Mouse (Mus musculus): Measurements from ENCODE around the gene Gucy2f. TPM values are rescaled to one million over a fixed set of nuclear protein-coding genes. Genes with fewer than 3 reads are reported as not detected.

The Gucy2f gene
- polyA plus RNA-seq, 1 experiment: not detected

DNA sequence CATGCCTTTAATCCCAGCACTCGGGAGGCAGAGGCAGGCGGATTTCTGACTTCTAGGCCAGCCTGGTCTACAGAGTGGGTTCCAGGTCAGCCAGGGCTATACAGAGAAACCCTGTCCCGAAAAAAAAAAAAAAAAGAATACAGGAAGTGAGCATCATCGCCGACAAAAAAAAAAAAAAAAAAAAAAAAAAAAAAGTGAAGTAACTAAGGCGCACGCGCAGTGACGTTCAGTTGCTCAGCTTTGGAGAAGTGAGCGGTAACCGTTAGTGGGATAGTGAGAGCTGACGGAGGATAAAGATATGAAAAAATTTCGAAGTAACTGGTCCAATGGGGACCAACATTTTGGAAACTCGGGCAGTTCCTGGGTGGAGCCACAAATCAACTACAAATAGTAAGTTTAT lies 29.8 kb upstream of the Gucy2f start, which contains the start of gene Nxt2:
TSS of gene Nxt2 (plus strand) at position 229 of the 400 bp plus-strand sequence.
- WGBS: 84% methylated on average over 14 of the region's 14 CpGs

DNA sequence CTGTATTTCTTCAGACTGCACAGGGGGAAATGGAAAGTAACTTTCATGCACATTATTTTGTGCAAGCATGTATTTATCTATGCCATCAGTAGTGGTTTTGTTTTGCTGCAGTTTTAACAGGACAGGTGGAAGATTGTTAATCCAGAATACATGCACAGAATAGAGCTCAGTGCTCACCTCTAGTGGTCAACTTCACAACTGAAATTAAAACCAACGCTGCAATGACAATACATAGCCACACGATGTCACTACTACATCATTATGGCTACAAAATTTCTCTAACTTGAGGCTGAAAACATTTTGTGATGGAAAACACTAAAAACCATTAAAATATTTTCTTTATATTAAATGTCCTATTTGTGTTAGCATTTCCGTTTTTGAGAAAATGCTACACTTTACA lies 3.6 kb upstream of the Gucy2f start:
- no peaks in the 10 kb centered on the region for H3K36me3 ChIP-seq (ENCODE audit: control insufficient read depth, insufficient read depth, low read length)
- H3K27me3 ChIP-seq (ENCODE audit: control insufficient read depth, insufficient read depth, low read length): no peaks in the 10 kb centered on the region
- H3K4me1 ChIP-seq (ENCODE audit: control insufficient read depth, insufficient read depth, insufficient read length, low read length): no peaks in the 10 kb centered on the region
- WGBS: 6% methylated on average over 3 of the region's 3 CpGs
- H3K4me3 ChIP-seq (ENCODE audit: low read depth, low read length): no peak overlapping the region
- TF ChIP-seq CTCF (IDR thresholded peaks at IDR 0.05; ENCODE audit: extremely low read depth, insufficient read length, insufficient replicate concordance, low read depth, low read length) (no peak), POLR2A (IDR thresholded peaks at IDR 0.05; ENCODE audit: low read depth, low read length) (no peak)
- no peak overlapping the region for H3K27ac ChIP-seq (ENCODE audit: insufficient read depth, low read depth, low read length)

More for the DNA sequence above, 29.8 kb upstream of the Gucy2f start, which contains the start of gene Nxt2:
- peak within 1 kb of the TSS; percentile 35; the same call in 1 of the 2 replicates for H3K4me3 ChIP-seq (ENCODE audit: low read depth, low read length)
- H3K4me1 ChIP-seq (ENCODE audit: control insufficient read depth, insufficient read depth, insufficient read length, low read length): no peaks in the 10 kb centered on the region
- TF ChIP-seq POLR2A (IDR thresholded peaks at IDR 0.05; ENCODE audit: low read depth, low read length) (no peak), CTCF (IDR thresholded peaks at IDR 0.05; ENCODE audit: extremely low read depth, insufficient read length, insufficient replicate concordance, low read depth, low read length) (no peak)
- H3K36me3 ChIP-seq (ENCODE audit: control insufficient read depth, insufficient read depth, low read length): no peaks in the 10 kb centered on the region
- peak within 1 kb of the TSS; percentile 49; the same call in 1 of the 2 replicates for H3K27ac ChIP-seq (ENCODE audit: insufficient read depth, low read depth, low read length)
- H3K27me3 ChIP-seq (ENCODE audit: control insufficient read depth, insufficient read depth, low read length): no peaks in the 10 kb centered on the region

DNA sequence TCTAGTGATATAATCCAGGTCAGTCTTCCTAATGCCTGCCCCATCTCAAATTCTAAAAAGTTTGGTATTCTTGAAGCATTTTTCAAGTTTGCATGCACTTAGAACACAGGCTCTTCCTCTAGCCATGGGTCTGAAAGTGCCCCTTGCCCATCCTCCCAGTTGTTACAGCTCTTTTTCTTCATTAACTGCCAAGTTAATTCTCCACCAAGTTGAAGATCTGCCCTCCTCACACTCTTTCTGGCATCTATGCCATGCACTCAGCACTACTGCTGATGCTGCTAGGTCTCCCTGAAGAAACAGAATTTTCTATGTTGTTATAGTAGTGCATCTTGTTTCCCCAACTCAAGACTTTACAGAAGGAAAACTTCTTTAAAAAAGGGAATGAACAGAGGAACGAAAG lies 1.2 kb downstream of the Gucy2f start:
- TF ChIP-seq POLR2A (IDR thresholded peaks at IDR 0.05; ENCODE audit: low read depth, low read length): no peak
- no peak for TF ChIP-seq CTCF (IDR thresholded peaks at IDR 0.05; ENCODE audit: extremely low read depth, insufficient read length, insufficient replicate concordance, low read depth, low read length)
- no peaks in the 10 kb centered on the region for H3K36me3 ChIP-seq (ENCODE audit: control insufficient read depth, insufficient read depth, low read length)
- no peak overlapping the region for H3K4me3 ChIP-seq (ENCODE audit: low read depth, low read length)
- no peaks in the 10 kb centered on the region for H3K27me3 ChIP-seq (ENCODE audit: control insufficient read depth, insufficient read depth, low read length)
- H3K4me1 ChIP-seq (ENCODE audit: control insufficient read depth, insufficient read depth, insufficient read length, low read length): no peaks in the 10 kb centered on the region
- 77% methylated on average over 1 of the region's 1 CpGs for WGBS
- H3K27ac ChIP-seq (ENCODE audit: insufficient read depth, low read depth, low read length): no peak overlapping the region

DNA sequence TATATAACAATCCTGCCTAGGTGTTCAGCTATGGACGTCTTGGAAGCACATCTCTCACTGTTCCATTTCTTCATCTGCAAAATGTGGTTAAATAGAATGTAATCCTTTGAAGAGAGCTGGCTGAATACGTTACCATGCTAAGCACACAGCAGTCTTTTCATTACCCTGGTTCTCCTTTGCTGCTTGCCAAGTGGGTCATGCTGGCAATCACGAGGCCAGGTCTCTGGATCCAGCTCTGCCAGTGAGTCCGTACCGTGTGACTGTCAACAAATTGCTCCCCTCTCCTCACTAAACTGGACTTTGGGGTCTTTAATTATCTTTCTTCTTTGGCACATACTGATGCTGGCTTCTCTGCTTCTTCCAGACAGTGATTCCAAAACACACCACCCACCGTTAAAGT lies 2.3 kb downstream of the Gucy2f start:
- H3K4me1 ChIP-seq (ENCODE audit: control insufficient read depth, insufficient read depth, insufficient read length, low read length): no peaks in the 10 kb centered on the region
- H3K27ac ChIP-seq (ENCODE audit: insufficient read depth, low read depth, low read length): no peak overlapping the region
- TF ChIP-seq CTCF (IDR thresholded peaks at IDR 0.05; ENCODE audit: extremely low read depth, insufficient read length, insufficient replicate concordance, low read depth, low read length): no peak
- no peak for TF ChIP-seq POLR2A (IDR thresholded peaks at IDR 0.05; ENCODE audit: low read depth, low read length)
- 62% methylated on average over 6 of the region's 6 CpGs for WGBS
- H3K36me3 ChIP-seq (ENCODE audit: control insufficient read depth, insufficient read depth, low read length): no peaks in the 10 kb centered on the region
- H3K27me3 ChIP-seq (ENCODE audit: control insufficient read depth, insufficient read depth, low read length): no peaks in the 10 kb centered on the region
- H3K4me3 ChIP-seq (ENCODE audit: low read depth, low read length): no peak overlapping the region

DNA sequence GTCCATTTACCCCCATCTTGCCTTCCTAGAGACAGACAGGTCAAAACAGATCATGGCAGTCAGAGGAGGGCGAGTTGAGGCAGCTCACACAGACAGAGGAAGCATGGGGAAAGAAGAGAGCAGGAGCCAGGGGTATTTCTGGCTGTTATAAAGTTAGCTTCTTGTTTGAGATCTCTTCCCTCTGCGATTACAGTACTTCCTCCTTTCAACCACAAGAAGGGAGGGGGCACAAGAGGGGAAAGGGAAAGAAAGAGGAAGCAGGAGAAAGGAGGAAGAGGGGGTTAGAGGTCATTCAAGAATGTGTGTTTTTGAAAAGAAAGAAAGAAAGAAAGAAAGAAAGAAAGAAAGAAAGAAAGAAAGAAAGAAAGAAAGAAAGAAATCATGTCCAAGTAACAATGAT lies 6.4 kb downstream of the Gucy2f start:
- WGBS: 63% methylated on average over 2 of the region's 2 CpGs
- Histone ChIP-seq H3K4me1 (ENCODE audit: control insufficient read depth, insufficient read depth, insufficient read length, low read length) (no peaks in the 10 kb centered on the region), H3K27ac (ENCODE audit: insufficient read depth, low read depth, low read length) (no peak overlapping the region), H3K36me3 (ENCODE audit: control insufficient read depth, insufficient read depth, low read length) (no peaks in the 10 kb centered on the region), H3K4me3 (ENCODE audit: low read depth, low read length) (no peak overlapping the region), H3K27me3 (ENCODE audit: control insufficient read depth, insufficient read depth, low read length) (no peaks in the 10 kb centered on the region)
- no peak for TF ChIP-seq POLR2A (IDR thresholded peaks at IDR 0.05; ENCODE audit: low read depth, low read length)
- TF ChIP-seq CTCF (IDR thresholded peaks at IDR 0.05; ENCODE audit: extremely low read depth, insufficient read length, insufficient replicate concordance, low read depth, low read length): no peak

DNA sequence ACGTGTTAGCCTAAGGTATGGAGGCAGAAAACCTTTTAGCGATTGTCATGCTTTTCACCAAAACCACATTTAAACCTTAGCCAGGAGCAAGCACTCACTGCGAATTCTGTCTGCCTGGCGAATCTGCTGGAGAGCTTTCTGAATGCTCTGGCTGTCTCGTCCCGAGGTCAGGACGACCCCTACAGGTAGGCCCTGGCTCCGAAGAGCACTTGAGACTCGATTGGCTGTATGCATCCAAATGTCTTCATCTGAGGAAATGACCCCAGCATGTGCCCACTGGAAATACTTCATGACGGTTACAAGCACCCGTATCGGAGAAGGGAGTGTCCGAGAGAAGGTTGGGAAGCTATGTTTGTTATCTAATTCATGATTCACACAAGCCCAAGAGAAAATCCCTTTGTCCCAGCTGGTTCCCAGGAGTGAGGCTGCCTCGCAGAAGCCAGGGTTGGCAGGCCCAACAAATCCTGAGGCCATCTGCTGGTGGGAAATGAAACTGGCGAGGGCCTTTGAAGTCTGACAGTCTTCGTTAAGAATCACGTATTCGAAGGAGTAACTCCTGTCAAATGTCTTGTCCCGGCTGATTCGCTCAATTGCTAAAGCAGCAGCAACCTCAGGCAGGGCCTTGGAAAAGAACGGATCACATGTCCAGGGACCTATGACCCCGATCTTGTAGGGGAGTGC lies 7.6 kb downstream of the Gucy2f start:
- Histone ChIP-seq H3K4me1 (ENCODE audit: control insufficient read depth, insufficient read depth, insufficient read length, low read length) (no peaks in the 10 kb centered on the region), H3K4me3 (ENCODE audit: low read depth, low read length) (no peak overlapping the region), H3K36me3 (ENCODE audit: control insufficient read depth, insufficient read depth, low read length) (no peaks in the 10 kb centered on the region), H3K27ac (ENCODE audit: insufficient read depth, low read depth, low read length) (no peak overlapping the region), H3K27me3 (ENCODE audit: control insufficient read depth, insufficient read depth, low read length) (no peaks in the 10 kb centered on the region)
- TF ChIP-seq POLR2A (IDR thresholded peaks at IDR 0.05; ENCODE audit: low read depth, low read length) (no peak), CTCF (IDR thresholded peaks at IDR 0.05; ENCODE audit: extremely low read depth, insufficient read length, insufficient replicate concordance, low read depth, low read length) (no peak)
- WGBS: 40% methylated on average over 22 of the region's 22 CpGs

DNA sequence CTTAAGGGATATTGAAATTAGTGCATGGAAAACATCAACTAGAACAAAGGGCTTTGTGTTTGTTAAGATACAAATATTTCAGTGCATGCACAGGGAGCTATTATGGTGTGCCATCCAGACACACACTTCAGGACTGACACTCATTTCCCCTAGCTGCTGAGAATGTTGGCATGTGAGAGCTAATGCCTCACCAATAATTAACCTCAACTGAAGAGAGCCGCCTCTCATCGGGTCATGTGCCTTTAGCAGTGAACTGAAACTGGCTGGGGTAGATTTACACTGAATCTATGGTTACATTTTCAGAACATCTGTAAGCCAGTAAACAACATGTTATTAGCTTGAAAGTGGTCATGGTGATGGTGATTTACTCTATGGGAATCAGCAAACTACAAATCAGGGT lies 14.7 kb downstream of the Gucy2f start:
- Histone ChIP-seq H3K27ac (ENCODE audit: insufficient read depth, low read depth, low read length) (no peak overlapping the region), H3K36me3 (ENCODE audit: control insufficient read depth, insufficient read depth, low read length) (no peaks in the 10 kb centered on the region), H3K4me3 (ENCODE audit: low read depth, low read length) (no peak overlapping the region), H3K27me3 (ENCODE audit: control insufficient read depth, insufficient read depth, low read length) (no peaks in the 10 kb centered on the region), H3K4me1 (ENCODE audit: control insufficient read depth, insufficient read depth, insufficient read length, low read length) (no peaks in the 10 kb centered on the region)
- no peak for TF ChIP-seq POLR2A (IDR thresholded peaks at IDR 0.05; ENCODE audit: low read depth, low read length)
- no peak for TF ChIP-seq CTCF (IDR thresholded peaks at IDR 0.05; ENCODE audit: extremely low read depth, insufficient read length, insufficient replicate concordance, low read depth, low read length)
- WGBS: 30% methylated on average over 2 of the region's 2 CpGs
